Mouse (Mus musculus) liver, embryonic 16.5 days (tissue): Measurements from ENCODE around the gene Btbd11. TPM values are rescaled to one million over a fixed set of nuclear protein-coding genes. Genes with fewer than 3 reads are reported as not detected.

ENCODE experiments used
- ATAC-seq: fragments of 200-750 bp; cut with Nextera tagmentation; 2 replicates; pipeline ENCODE4 v1.8.0; 2017; ENCODE audit warnings: low read depth, mild to moderate bottlenecking, moderate number of reproducible peaks, moderate library complexity
- H3K27ac ChIP-seq: fragments of 300-500 bp; sonication (generic); 2 replicates; pipeline ENCODE4 v1.5.1; 2014; ENCODE audit warnings: mild to moderate bottlenecking, low read length
- H3K27me3 ChIP-seq: fragments of 300-500 bp; sonication (generic); 2 replicates; pipeline ENCODE4 v1.6.1; 2014; ENCODE audit warnings: low read depth, low read length, mixed read lengths; ENCODE audit not compliant: control insufficient read depth, insufficient read depth
- H3K36me3 ChIP-seq: fragments of 300-500 bp; sonication (generic); 2 replicates; pipeline ENCODE4 v1.6.1; 2014; ENCODE audit warnings: mild to moderate bottlenecking; ENCODE audit not compliant: control insufficient read depth, insufficient read depth
- H3K4me1 ChIP-seq: fragments of 300-500 bp; sonication (generic); 2 replicates; pipeline ENCODE4 v1.6.1; 2014; ENCODE audit warnings: low read depth, low read length, mixed read lengths; ENCODE audit not compliant: control insufficient read depth
- H3K4me2 ChIP-seq: fragments of 300-500 bp; sonication (generic); 2 replicates; pipeline ENCODE4 v1.6.1; 2014; ENCODE audit warnings: low read depth, low read length, mixed read lengths
- H3K4me3 ChIP-seq: fragments of 300-500 bp; sonication (generic); 2 replicates; pipeline ENCODE4 v1.5.1; 2014; ENCODE audit warnings: low read depth, mild to moderate bottlenecking, low read length
- H3K9ac ChIP-seq: fragments of 300-500 bp; sonication (generic); 2 replicates; pipeline ENCODE4 v1.6.1; 2014; ENCODE audit warnings: low read depth, low read length
- H3K9me3 ChIP-seq: fragments of 300-500 bp; sonication (generic); replicated peaks from 2 replicates; pipeline ENCODE4 v1.6.1; 2016; ENCODE audit warnings: low read length; ENCODE audit not compliant: control insufficient read depth
- WGBS: fragments of 180-500 bp; shearing (Covaris S2); extraction: QIAGEN DNeasy Blood & Tissue Kit; methylation state at CpG from one replicate; pipeline ENCODE4 v1.1.7; 2014; ENCODE audit not compliant: insufficient replicate concordance; 5-methylcytosine and 5-hydroxymethylcytosine counted together
- polyA plus RNA-seq: library from polyadenylated mRNA; unstranded; fragments of >200 nt; fragmentation: Nextera tagmentation; extraction: Ambion mirVana; gene quantifications from 2 replicates; pipeline ENCODE4 v1.2.1, GENCODE M21; 2015

Gene Btbd11
- polyA plus RNA-seq, 1 experiment from 2014 or later, result 0.31 TPM

DNA sequence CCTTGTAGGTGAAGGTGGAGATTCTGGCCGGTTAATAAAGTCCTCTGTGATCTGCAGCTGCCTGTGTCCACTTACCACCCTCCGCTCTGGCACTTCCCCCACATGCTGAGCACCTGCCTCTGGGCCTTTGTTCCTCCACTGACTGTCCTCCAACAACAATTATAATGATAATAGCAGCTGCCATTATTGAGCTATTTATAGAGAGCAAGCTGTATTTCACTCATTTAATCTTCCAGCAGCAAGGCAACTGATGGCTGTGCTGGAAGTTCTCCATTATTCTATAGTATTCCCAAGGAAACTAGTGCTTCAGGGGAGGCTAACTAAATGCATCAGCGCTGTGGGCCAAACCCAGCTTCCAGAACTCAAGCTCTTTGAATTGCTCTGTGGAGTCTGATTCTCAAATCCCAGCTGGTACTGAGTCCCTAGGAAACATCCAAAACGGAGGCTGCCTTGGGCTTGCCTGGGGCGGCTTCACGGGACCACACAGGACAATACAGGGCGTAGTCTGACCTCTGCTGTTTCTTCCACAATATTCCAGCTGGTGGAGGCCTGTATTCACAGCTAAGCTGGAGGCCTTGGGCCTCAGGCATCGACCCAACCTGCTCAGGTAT, 153.0 kb downstream of the Btbd11 start:
- no peak overlapping the region for H3K4me2 ChIP-seq
- no peak overlapping the region for H3K4me3 ChIP-seq
- H3K27ac ChIP-seq, result no peak overlapping the region
- WGBS, result 50% methylated on average over 8 of the region's 8 CpGs
- no peaks in the 10 kb centered on the region for H3K9me3 ChIP-seq
- no peak overlapping the region for H3K9ac ChIP-seq
- H3K36me3 ChIP-seq, result no peaks in the 10 kb centered on the region
- ATAC-seq, result no peak
- H3K4me1 ChIP-seq, result no peaks in the 10 kb centered on the region
- H3K27me3 ChIP-seq, result no peaks in the 10 kb centered on the region

DNA sequence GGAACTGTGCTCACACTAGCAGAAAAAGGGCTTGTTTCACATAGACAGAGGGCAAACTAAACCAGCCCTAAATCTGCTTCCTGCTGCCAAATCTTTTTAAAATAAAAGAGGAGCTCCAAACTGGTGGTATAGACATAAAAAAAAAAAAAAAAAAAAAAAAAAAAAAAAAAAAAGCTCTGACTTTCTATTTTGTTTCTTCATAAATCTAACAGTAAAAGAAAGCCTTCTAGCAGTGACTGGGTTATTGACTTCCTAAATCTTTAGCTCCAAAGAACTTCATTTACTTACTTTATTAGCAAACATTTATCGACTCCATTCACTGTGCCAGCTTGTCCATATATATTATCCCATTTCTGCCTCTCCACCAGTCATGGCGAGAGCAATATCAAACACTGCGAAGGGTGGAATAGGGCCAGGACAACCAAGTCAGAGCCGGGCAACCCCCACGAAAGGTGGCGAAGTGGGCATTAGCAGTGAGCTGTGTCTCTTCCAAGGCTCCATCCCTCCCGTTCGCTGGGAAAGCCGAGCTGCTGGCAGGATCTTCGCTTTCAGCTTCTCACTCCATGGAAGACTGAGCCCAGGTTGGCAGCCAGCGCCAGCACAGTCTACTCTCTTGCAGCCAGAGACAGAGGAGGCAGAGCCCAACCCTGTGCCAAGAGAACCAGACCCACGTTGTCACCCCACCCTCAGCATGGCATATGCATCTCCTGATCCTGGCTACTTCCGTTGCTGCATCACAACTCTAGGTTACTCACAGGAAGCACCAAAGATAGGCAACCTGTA, 153.9 kb downstream of the Btbd11 start:
- WGBS, result 69% methylated on average over 13 of the region's 13 CpGs
- Histone ChIP-seq H3K27ac (no peak overlapping the region), H3K27me3 (no peaks in the 10 kb centered on the region), H3K4me1 (no peaks in the 10 kb centered on the region), H3K9ac (no peak overlapping the region), H3K4me2 (no peak overlapping the region), H3K4me3 (no peak overlapping the region), H3K36me3 (no peaks in the 10 kb centered on the region), H3K9me3 (no peaks in the 10 kb centered on the region)
- no peak for ATAC-seq

DNA sequence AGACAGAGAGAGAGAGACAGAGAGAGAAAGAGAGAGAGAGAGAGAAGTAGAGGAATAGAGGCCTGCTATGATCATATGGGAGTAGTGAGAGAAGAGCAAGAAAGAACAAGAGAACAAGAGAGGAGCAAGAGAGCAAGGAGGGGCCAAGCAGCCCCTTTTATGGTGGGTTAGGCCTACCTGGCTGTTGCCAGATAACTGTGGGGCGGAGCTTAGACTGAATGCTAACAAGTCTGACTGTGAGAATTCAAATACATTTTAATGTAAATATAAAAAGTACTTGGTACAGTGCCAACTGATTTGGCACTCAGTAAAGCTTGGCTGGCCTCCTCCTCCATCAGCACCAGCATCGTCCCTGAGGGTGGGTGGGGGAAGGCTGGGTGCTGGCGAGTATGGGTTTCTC, 154.9 kb downstream of the Btbd11 start:
- Histone ChIP-seq H3K27me3 (no peaks in the 10 kb centered on the region), H3K9ac (no peak overlapping the region), H3K9me3 (no peaks in the 10 kb centered on the region), H3K27ac (no peak overlapping the region), H3K36me3 (no peaks in the 10 kb centered on the region), H3K4me2 (no peak overlapping the region), H3K4me3 (no peak overlapping the region), H3K4me1 (no peaks in the 10 kb centered on the region)
- ATAC-seq, result no peak
- WGBS, result 59% methylated on average over 3 of the region's 3 CpGs

- Histone ChIP-seq H3K4me1 (no peaks in the 10 kb centered on the region), H3K4me3 (no peak overlapping the region), H3K27ac (no peak overlapping the region), H3K9ac (no peak overlapping the region), H3K36me3 (no peaks in the 10 kb centered on the region), H3K9me3 (no peaks in the 10 kb centered on the region), H3K4me2 (no peak overlapping the region), H3K27me3 (no peaks in the 10 kb centered on the region)
- no peak for ATAC-seq
- WGBS, result 59% methylated on average over 14 of the region's 14 CpGs
Observed at GRCm38 (mm10) chr10:85541892-85542630, 155.4 kb downstream of the Btbd11 start.

DNA sequence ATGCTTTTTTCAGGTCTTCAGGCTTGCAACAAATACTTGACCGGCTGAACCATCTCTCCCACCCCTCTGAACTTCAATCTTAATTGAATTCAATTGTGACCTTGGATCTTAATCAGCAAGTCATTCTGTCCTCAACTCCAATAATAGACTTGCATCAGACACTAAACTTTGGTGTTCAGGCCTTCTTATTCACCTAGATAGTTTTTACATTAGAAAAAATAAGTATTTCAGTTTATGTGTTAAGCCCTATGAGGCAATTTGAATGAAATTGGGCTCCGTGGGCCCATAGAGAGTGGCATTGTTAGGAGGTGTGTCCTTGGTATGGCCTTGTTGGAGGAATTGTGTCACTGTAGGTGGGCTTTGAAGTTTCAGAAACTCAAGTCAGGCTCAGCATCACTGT, 156.7 kb downstream of the Btbd11 start:
- 65% methylated on average over 2 of the region's 2 CpGs for WGBS
- Histone ChIP-seq H3K27ac (no peak overlapping the region), H3K36me3 (no peaks in the 10 kb centered on the region), H3K27me3 (no peaks in the 10 kb centered on the region), H3K9me3 (no peaks in the 10 kb centered on the region), H3K4me3 (no peak overlapping the region), H3K9ac (no peak overlapping the region), H3K4me1 (no peaks in the 10 kb centered on the region), H3K4me2 (no peak overlapping the region)
- ATAC-seq, result no peak

- 25% methylated on average over 5 of the region's 5 CpGs for WGBS
- ATAC-seq, result no peak
- H3K4me1 ChIP-seq, result no peaks in the 10 kb centered on the region
- no peak overlapping the region for H3K27ac ChIP-seq
- no peak overlapping the region for H3K4me2 ChIP-seq
- no peak overlapping the region for H3K4me3 ChIP-seq
- no peaks in the 10 kb centered on the region for H3K27me3 ChIP-seq
- H3K9me3 ChIP-seq, result no peaks in the 10 kb centered on the region
- H3K36me3 ChIP-seq, result no peaks in the 10 kb centered on the region
- H3K9ac ChIP-seq, result no peak overlapping the region
Observed at GRCm38 (mm10) chr10:85544991-85545390, 158.4 kb downstream of the Btbd11 start.

- 47% methylated on average over 8 of the region's 8 CpGs for WGBS
- ATAC-seq, result no peak
Observed at GRCm38 (mm10) chr10:85555193-85555592, 168.6 kb downstream of the Btbd11 start.

GRCm38 (mm10) chr10:85561418-85561817, 174.8 kb downstream of the Btbd11 start:
- Histone ChIP-seq H3K27me3 (no peaks in the 10 kb centered on the region), H3K36me3 (no peaks in the 10 kb centered on the region), H3K4me3 (no peak overlapping the region), H3K27ac (no peak overlapping the region), H3K9ac (no peak overlapping the region), H3K9me3 (no peaks in the 10 kb centered on the region), H3K4me2 (no peak overlapping the region), H3K4me1 (no peaks in the 10 kb centered on the region)
- no peak for ATAC-seq
- 69% methylated on average over 14 of the region's 14 CpGs for WGBS

More at GRCm38 (mm10) chr10:85555193-85555592, 168.6 kb downstream of the Btbd11 start:
- Histone ChIP-seq H3K36me3 (no peaks in the 10 kb centered on the region), H3K27me3 (no peaks in the 10 kb centered on the region), H3K9me3 (no peaks in the 10 kb centered on the region), H3K4me1 (no peaks in the 10 kb centered on the region), H3K27ac (no peak overlapping the region), H3K4me3 (no peak overlapping the region), H3K9ac (no peak overlapping the region), H3K4me2 (no peak overlapping the region)

DNA sequence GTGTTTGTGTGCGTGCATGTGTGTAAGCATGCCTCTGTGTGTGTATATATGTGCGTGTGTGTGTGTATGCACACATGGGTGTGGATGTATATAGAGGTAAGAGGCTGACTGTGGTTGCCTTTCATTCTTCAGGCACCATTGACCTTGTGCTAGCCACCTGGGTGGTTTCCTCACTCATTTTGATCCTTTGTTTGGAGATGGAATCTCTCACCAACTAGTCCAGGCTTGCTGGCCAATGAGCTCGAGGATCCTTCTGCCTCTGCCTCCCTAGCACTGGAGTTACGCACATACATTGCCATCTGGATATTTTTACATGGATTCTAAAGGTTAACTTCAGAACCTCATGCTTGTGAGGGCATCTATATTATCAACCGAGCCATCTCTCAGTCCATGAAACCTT, 184.8 kb downstream of the Btbd11 start:
- H3K36me3 ChIP-seq, result no peaks in the 10 kb centered on the region
- H3K4me3 ChIP-seq, result no peak overlapping the region
- no peak overlapping the region for H3K4me2 ChIP-seq
- no peak for ATAC-seq
- H3K9me3 ChIP-seq, result no peaks in the 10 kb centered on the region
- H3K4me1 ChIP-seq, result no peaks in the 10 kb centered on the region
- no peak overlapping the region for H3K27ac ChIP-seq
- no peak overlapping the region for H3K9ac ChIP-seq
- 65% methylated on average over 5 of the region's 5 CpGs for WGBS
- no peaks in the 10 kb centered on the region for H3K27me3 ChIP-seq
